Mouse (Mus musculus) limb, embryonic 11.5 days (tissue): ENCODE measurements around the gene Tmem82. TPM values are rescaled to one million over a fixed set of nuclear protein-coding genes. Genes with fewer than 3 reads are reported as not detected.

Experiments
- ATAC-seq: fragments of 200-750 bp; cut with Nextera tagmentation; 2 replicates; pipeline ENCODE4 v1.8.0; 2017; ENCODE audit warnings: low read depth; ENCODE audit not compliant: insufficient number of reproducible peaks, low FRiP score, low TSS enrichment
- DNase-seq: peaks from one replicate; pipeline ENCODE4 v3.0.0-alpha.2; 2015; ENCODE audit warnings: low spot score
- H3K27ac ChIP-seq: fragments of 300-500 bp; sonication (generic); replicated peaks from 2 replicates; pipeline ENCODE4 v1.5.1; 2014; ENCODE audit warnings: low read depth, mild to moderate bottlenecking, low read length
- H3K27me3 ChIP-seq: fragments of 300-500 bp; sonication (generic); 2 replicates; pipeline ENCODE4 v1.6.1; 2014; ENCODE audit warnings: mild to moderate bottlenecking, low read length, mixed read lengths; ENCODE audit not compliant: control insufficient read depth, insufficient read depth
- H3K36me3 ChIP-seq: fragments of 300-500 bp; sonication (generic); 2 replicates; pipeline ENCODE4 v1.6.1; 2014; ENCODE audit warnings: mild to moderate bottlenecking, low read length, moderate library complexity, mixed read lengths; ENCODE audit not compliant: control insufficient read depth, insufficient read depth
- H3K4me1 ChIP-seq: fragments of 300-500 bp; sonication (generic); 2 replicates; pipeline ENCODE4 v1.6.1; 2014; ENCODE audit warnings: low read length, mixed read lengths; ENCODE audit not compliant: control insufficient read depth, insufficient read depth
- H3K4me2 ChIP-seq: fragments of 300-500 bp; sonication (generic); 2 replicates; pipeline ENCODE4 v1.6.1; 2014; ENCODE audit warnings: low read depth, mild to moderate bottlenecking, moderate library complexity; ENCODE audit not compliant: severe bottlenecking
- H3K4me3 ChIP-seq: fragments of 300-500 bp; sonication (generic); 2 replicates; pipeline ENCODE4 v1.5.1; 2014; ENCODE audit warnings: low read depth, low read length
- H3K9ac ChIP-seq: fragments of 300-500 bp; sonication (generic); 2 replicates; pipeline ENCODE4 v1.6.1; 2014; ENCODE audit warnings: mild to moderate bottlenecking, low read length
- H3K9me3 ChIP-seq: fragments of 300-500 bp; sonication (generic); 2 replicates; pipeline ENCODE4 v1.6.1; 2016; ENCODE audit warnings: low read length; ENCODE audit not compliant: control insufficient read depth
- WGBS: fragments of 180-500 bp; shearing (Covaris S2); extraction: QIAGEN DNeasy Blood & Tissue Kit; methylation state at CpG from one replicate; pipeline ENCODE4 v1.1.7; 2014; 5-methylcytosine and 5-hydroxymethylcytosine counted together
- polyA plus RNA-seq: library from polyadenylated mRNA; unstranded; fragments of >200 nt; fragmentation: Nextera tagmentation; extraction: Ambion mirVana; gene quantifications from 2 replicates; pipeline ENCODE4 v1.2.1, GENCODE M21; 2014

Gene Tmem82
- polyA plus RNA-seq, 1 experiment from 2014 or later = 0.60 TPM

DNA sequence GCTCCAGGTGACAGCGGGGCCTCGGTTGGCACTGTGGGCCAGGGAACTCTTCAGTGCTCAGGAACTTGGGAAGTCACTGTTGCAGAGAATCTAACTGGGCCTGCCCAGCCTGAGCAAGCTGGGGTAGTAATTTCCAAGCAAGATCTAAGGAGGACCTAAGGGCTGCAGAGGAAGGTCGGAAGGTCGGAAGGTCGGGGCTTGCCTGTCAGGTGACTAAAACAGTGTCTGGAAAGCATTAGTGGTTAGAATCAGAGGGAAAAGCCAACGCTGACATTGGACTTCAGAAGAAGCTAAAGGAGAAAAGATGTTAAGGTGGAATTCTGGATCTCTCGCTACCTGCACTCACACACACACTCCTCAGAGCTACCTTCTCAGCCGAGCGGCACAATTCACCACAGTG, 17.6 kb upstream of the Tmem82 start:
- Histone ChIP-seq H3K4me3 (no peak overlapping the region), H3K36me3 (peaks cover 27% of the 10 kb centered on the region), H3K27ac (no peak overlapping the region), H3K4me2 (no peak overlapping the region), H3K9me3 (no peaks in the 10 kb centered on the region), H3K4me1 (no peaks in the 10 kb centered on the region), H3K27me3 (no peaks in the 10 kb centered on the region), H3K9ac (no peak overlapping the region)
- DNase-seq = no peak
- no peak for ATAC-seq
- 52% methylated on average over 9 of the region's 9 CpGs for WGBS

DNA sequence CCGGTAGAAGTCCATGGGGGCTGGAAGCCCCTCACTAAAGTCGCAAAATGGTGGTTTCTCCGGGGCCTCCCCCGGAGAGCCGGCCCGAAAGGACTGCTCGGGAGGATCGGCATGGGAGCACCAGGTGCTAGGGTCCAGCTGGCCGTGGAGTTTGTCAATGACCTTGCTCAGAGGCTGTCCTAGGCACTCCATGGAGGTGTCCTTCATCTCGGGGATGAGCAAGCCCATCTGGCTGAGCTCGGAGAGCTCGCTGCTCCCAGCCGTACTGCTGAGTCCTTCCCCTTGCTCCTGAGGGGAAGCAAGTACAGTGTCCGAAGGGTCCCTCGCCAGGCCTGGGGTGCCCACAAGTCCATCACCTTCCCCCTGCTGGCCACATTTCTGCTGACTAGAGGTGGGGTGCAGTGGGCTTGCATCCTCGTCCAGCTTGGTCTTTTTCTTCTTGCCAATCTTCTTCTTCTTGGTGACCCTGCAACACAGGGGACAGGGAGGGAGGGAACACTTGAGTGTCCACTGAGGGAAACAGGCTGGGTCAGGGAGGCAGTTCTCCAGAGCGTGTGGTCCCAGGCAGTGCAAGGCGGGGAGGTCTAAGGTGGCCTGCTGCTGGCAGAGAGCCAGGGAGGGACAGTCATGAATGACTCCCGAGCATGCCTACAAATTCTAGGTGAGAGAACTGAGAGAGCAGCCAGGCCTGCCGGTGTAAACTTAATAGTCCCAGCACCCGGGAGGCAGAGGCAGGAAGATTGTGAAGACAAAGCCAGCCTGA, 13.9 kb upstream of the Tmem82 start:
- Histone ChIP-seq H3K36me3 (peaks cover 32% of the 10 kb centered on the region), H3K9ac (no peak overlapping the region), H3K27ac (no peak overlapping the region), H3K4me2 (no peak overlapping the region), H3K4me3 (no peak overlapping the region), H3K4me1 (no peaks in the 10 kb centered on the region), H3K27me3 (no peaks in the 10 kb centered on the region), H3K9me3 (no peaks in the 10 kb centered on the region)
- ATAC-seq (no peak), DNase-seq (no peak)
- WGBS = 92% methylated on average over 21 of the region's 21 CpGs

DNA sequence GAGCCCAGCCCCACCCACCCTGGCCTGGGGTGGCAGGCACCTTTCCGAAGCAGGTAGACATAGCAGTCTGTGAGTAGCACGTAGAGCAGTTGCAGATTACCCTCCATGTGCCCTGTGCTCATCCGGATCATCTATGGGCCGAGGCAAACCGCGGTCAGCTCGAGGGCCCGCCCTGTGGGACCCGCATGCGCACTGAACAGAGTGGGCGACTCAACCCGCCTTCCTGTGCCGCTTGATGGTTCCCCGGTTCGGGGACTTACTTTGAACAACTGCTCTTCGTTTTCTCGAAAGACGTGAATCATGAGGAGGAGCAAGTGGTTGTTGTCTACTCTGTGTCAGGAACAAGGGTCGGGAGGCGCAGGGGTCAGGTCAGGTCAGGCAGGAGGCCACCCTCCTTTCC, 12.8 kb upstream of the Tmem82 start:
- Histone ChIP-seq H3K9ac (no peak overlapping the region), H3K4me3 (no peak overlapping the region), H3K36me3 (peaks cover 34% of the 10 kb centered on the region), H3K27ac (no peak overlapping the region), H3K27me3 (no peaks in the 10 kb centered on the region), H3K4me2 (no peak overlapping the region), H3K4me1 (no peaks in the 10 kb centered on the region), H3K9me3 (no peaks in the 10 kb centered on the region)
- DNase-seq (no peak), ATAC-seq (no peak)
- 94% methylated on average over 20 of the region's 20 CpGs for WGBS

DNA sequence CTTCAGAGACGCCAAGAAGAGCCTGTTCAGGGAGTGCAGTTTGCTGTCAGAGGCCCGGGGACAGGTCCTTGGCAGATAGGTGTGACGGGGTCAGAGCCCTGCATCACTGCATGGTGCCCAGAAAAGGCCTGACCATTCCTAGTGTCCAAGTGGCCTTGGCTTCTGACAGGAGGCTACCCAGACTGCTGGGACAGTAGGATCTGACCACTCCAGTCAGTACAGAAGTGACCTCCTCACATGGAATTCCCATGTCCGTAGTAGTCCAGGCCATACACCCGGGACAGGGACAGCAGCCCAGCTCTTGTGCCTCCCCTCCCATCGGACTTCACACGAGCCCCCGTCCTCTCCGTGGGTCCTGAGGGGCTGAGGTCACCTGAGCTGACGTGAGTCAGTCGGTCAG, 11.6 kb upstream of the Tmem82 start:
- H3K27ac ChIP-seq = no peak overlapping the region
- 93% methylated on average over 11 of the region's 11 CpGs for WGBS
- no peaks in the 10 kb centered on the region for H3K27me3 ChIP-seq
- H3K9me3 ChIP-seq = no peaks in the 10 kb centered on the region
- no peak overlapping the region for H3K4me3 ChIP-seq
- no peak overlapping the region for H3K9ac ChIP-seq
- H3K4me1 ChIP-seq = no peaks in the 10 kb centered on the region
- ATAC-seq = no peak
- peaks cover 38% of the 10 kb centered on the region for H3K36me3 ChIP-seq
- H3K4me2 ChIP-seq = no peak overlapping the region
- no peak for DNase-seq

DNA sequence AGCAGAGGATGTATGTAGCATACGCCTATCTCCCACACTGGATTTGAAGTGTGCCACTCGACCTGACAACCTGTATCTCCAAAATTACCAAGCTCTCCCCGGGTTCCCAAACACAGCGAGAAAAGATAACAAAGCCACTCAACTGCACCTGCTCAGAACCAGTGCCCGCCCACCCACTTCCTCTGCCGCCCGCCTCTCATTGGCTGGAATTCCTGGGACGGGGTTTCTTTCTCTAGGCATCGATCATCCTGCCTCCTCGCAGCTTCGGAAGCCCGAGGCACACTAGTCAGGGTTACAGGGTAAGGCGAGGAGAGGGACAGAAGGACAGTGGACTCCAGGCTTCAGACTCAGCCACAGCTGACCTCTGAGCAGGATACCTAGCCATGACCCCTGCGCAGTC, 10.2 kb upstream of the Tmem82 start:
- Histone ChIP-seq H3K27me3 (no peaks in the 10 kb centered on the region), H3K9ac (no peak overlapping the region), H3K4me3 (no peak overlapping the region), H3K27ac (no peak overlapping the region), H3K9me3 (no peaks in the 10 kb centered on the region), H3K4me1 (no peaks in the 10 kb centered on the region), H3K36me3 (peaks cover 35% of the 10 kb centered on the region), H3K4me2 (no peak overlapping the region)
- ATAC-seq (no peak), DNase-seq (no peak)
- 86% methylated on average over 14 of the region's 14 CpGs for WGBS

DNA sequence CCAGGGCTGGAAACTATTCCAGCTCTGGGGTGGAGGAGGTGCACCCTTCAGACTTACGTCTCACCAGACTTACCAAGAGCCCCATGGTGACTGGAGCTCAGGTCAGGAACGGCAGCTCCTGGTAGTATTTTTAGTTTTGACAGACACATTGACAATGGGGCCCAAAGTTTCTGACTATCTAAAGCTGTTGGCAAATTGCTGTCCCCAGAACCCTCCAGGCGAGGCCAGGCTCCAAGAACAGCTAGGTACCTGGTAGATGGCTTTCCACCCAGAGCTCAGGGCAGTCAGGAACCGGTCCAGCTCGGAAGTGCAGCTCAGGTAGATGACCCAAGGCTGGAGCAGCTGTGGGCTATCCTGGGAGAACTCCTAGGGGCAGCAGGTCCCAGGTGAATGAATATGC, 9.1 kb upstream of the Tmem82 start:
- no peak overlapping the region for H3K9ac ChIP-seq
- 87% methylated on average over 5 of the region's 5 CpGs for WGBS
- no peak overlapping the region for H3K27ac ChIP-seq
- ATAC-seq (no peak), DNase-seq (no peak)
- H3K4me3 ChIP-seq = no peak overlapping the region
- H3K9me3 ChIP-seq = no peaks in the 10 kb centered on the region
- peaks cover 31% of the 10 kb centered on the region for H3K36me3 ChIP-seq
- no peaks in the 10 kb centered on the region for H3K27me3 ChIP-seq
- no peak overlapping the region for H3K4me2 ChIP-seq
- H3K4me1 ChIP-seq = no peaks in the 10 kb centered on the region

DNA sequence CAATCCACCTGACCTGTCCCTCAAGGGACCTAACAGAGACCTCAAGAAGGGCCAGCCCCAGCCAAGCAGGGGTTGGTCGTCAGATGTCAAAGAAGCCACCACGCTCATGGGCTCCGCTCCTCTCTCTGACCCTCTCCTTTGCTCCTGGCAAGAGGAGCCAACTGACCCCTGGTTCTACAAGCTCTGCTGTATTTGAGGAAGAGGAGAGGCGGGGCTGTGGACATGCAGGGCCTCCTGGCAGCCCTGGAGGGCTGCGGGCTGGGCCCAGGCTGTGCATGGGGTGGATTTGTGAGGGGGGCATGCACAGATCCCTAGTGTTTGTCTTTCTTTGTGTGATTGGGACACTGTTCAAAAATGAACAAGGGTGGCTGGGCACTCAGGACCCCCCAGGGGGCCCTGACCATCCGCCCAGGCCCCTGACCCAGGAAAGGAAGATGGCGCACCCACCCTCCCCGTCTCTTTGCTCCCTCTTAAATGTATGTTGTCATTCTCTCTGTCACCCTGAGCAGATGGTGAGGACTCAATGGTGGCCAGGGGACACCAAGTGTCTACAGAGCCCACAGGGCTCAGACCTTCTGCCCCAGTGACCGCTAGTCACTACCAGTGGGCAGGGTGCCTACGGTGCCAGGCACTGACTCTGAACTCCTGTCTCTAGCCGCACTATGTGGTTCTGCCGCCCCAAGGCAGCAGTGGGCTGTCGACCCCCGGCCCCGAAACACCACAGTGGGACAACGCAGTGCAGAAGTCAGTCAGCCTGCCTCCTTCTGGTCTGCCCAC, 7.5 kb upstream of the Tmem82 start:
- Histone ChIP-seq H3K4me3 (no peak overlapping the region), H3K9me3 (no peaks in the 10 kb centered on the region), H3K27me3 (no peaks in the 10 kb centered on the region), H3K9ac (no peak overlapping the region), H3K27ac (no peak overlapping the region), H3K4me1 (no peaks in the 10 kb centered on the region), H3K36me3 (peaks cover 16% of the 10 kb centered on the region), H3K4me2 (no peak overlapping the region)
- ATAC-seq (no peak), DNase-seq (no peak)
- 93% methylated on average over 16 of the region's 16 CpGs for WGBS

DNA sequence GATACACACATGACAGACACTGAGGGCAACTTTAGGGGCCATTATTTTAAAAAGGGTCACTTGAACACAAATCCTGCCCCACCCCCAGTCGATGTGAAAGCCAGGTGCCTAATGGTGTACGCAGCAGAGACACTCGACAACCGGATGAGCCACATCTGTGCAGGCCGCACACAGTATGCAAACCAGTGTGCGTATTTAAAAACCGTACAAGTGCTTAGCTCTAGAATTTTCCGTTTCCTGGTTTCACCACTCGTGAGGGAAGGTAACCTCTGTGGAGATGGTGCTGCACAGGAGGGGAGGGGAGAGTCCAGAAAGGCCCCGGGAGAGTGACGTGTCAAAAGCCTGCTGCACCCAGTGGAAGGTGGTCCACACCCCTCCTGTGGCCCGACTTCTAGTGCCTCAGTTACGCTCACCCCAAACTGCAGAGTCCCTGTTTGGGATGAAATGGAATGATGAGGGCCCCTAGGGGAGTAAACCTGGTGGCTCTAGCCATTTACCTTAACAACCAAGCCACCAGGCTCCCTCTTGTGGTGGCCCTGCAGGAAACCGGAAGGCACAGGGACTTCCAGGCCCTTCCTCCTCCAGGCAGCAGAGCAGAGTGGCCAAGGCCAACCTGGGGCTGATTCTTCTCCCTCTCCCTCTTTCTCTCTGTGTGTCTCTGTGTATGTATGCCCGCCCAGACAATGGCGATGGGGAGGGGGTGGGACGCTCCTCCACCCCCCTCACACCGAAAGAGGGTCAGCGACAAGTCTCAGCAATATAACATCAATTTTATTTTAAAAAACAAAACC, 6.7 kb upstream of the Tmem82 start:
- Histone ChIP-seq H3K4me2 (no peak overlapping the region), H3K9me3 (no peaks in the 10 kb centered on the region), H3K4me3 (no peak overlapping the region), H3K9ac (no peak overlapping the region), H3K36me3 (peaks cover 12% of the 10 kb centered on the region), H3K4me1 (no peaks in the 10 kb centered on the region), H3K27me3 (no peaks in the 10 kb centered on the region), H3K27ac (no peak overlapping the region)
- WGBS = 79% methylated on average over 19 of the region's 19 CpGs
- no peak for ATAC-seq
- DNase-seq = peak; percentile 38
